Mouse (Mus musculus) liver, embryonic 14.5 days (tissue): ENCODE data around the gene Zfyve26. TPM values are rescaled to one million over a fixed set of nuclear protein-coding genes. Genes with fewer than 3 reads are reported as not detected.
A peak's percentile ranks its signal among the peaks of the same experiment; 100 is the strongest.

ENCODE experiments used
- ATAC-seq: fragments of 200-750 bp; cut with Nextera tagmentation; 2 replicates; pipeline ENCODE4 v1.8.0; 2017; ENCODE audit warnings: moderate number of reproducible peaks, mild to moderate bottlenecking, moderate library complexity; ENCODE audit not compliant: insufficient read depth
- DNase-seq, 3 experiments: peaks; one replicate each; pipeline ENCODE4 v3.0.0-alpha.2; 2012 to 2013; ENCODE audit warnings: low read depth in 3 of 3, low spot score in 3 of 3
- H3K27ac ChIP-seq: fragments of 300-500 bp; sonication (generic); 2 replicates; pipeline ENCODE4 v1.5.1; 2014; ENCODE audit warnings: moderate library complexity, mild to moderate bottlenecking, control low read depth, inconsistent platforms
- H3K27me3 ChIP-seq: fragments of 300-500 bp; sonication (generic); 2 replicates; pipeline ENCODE4 v1.6.1; 2014; ENCODE audit warnings: mild to moderate bottlenecking, low read length, moderate library complexity; ENCODE audit not compliant: control insufficient read depth, insufficient read depth
- H3K36me3 ChIP-seq: fragments of 300-500 bp; sonication (generic); replicated peaks from 2 replicates; pipeline ENCODE4 v1.6.1; 2014; ENCODE audit warnings: low read depth; ENCODE audit not compliant: control insufficient read depth, insufficient read depth
- H3K4me1 ChIP-seq, 2 experiments: fragments of 200-500 bp in 1 of 2; fragments of 300-500 bp in 1 of 2; sonication (generic) in 1 of 2; replicated peaks; 2 replicates each; pipeline ENCODE4 v1.6.1; 2012 to 2014; ENCODE audit warnings: antibody characterized with exemption in 1 of 2, inconsistent platforms in 1 of 2, low read length in 1 of 2; ENCODE audit not compliant: control insufficient read depth in 2 of 2, insufficient read depth in 2 of 2
- H3K4me2 ChIP-seq: fragments of 300-500 bp; sonication (generic); 2 replicates; pipeline ENCODE4 v1.6.1; 2014; ENCODE audit warnings: low read depth, mild to moderate bottlenecking, control low read depth, moderate library complexity
- H3K4me3 ChIP-seq, 2 experiments: fragments of 200-500 bp in 1 of 2; fragments of 300-500 bp in 1 of 2; sonication (generic) in 1 of 2; 2 replicates each; pipeline ENCODE4 v1.5.1; 2012 to 2014; ENCODE audit warnings: low read depth in 2 of 2, low read length in 2 of 2, mild to moderate bottlenecking in 2 of 2, control low read depth in 1 of 2, inconsistent platforms in 1 of 2, moderate library complexity in 1 of 2; ENCODE audit not compliant: insufficient read depth in 1 of 2
- H3K9ac ChIP-seq: fragments of 300-500 bp; sonication (generic); replicated peaks from 2 replicates; pipeline ENCODE4 v1.6.1; 2014; ENCODE audit warnings: mild to moderate bottlenecking, control low read depth, moderate library complexity
- H3K9me3 ChIP-seq: fragments of 300-500 bp; sonication (generic); 2 replicates; pipeline ENCODE4 v1.6.1; 2016; ENCODE audit warnings: low read length, mixed read lengths; ENCODE audit not compliant: control insufficient read depth
- CTCF ChIP-seq: IDR thresholded peaks from 2 replicates; pipeline ENCODE4 v1.5.1; 2016; ENCODE audit warnings: antibody characterized with exemption, low read depth, control low read depth
- EP300 ChIP-seq: IDR thresholded peaks from 2 replicates; pipeline ENCODE4 v1.6.1; 2016; ENCODE audit warnings: antibody characterized with exemption, low read depth
- WGBS: fragments of 180-500 bp; shearing (Covaris S2); extraction: QIAGEN DNeasy Blood & Tissue Kit; methylation state at CpG from one replicate; pipeline ENCODE4 v1.1.7; 2014; ENCODE audit not compliant: insufficient replicate concordance; 5-methylcytosine and 5-hydroxymethylcytosine counted together
- polyA plus RNA-seq, 2 experiments: library from polyadenylated mRNA; depleted of rRNA in 1 of 2; stranded (reverse) in 1 of 2; unstranded in 1 of 2; fragments of >200 nt; fragmentation: Nextera tagmentation in 1 of 2; extraction: Ambion mirVana in 1 of 2; gene quantifications; 2 replicates each; pipeline versions ENCODE4 v1.2.1 to v1.2.3; 2012 to 2014

The Zfyve26 gene
- polyA plus RNA-seq, 2 experiments = 7.0 to 12.5 TPM

DNA sequence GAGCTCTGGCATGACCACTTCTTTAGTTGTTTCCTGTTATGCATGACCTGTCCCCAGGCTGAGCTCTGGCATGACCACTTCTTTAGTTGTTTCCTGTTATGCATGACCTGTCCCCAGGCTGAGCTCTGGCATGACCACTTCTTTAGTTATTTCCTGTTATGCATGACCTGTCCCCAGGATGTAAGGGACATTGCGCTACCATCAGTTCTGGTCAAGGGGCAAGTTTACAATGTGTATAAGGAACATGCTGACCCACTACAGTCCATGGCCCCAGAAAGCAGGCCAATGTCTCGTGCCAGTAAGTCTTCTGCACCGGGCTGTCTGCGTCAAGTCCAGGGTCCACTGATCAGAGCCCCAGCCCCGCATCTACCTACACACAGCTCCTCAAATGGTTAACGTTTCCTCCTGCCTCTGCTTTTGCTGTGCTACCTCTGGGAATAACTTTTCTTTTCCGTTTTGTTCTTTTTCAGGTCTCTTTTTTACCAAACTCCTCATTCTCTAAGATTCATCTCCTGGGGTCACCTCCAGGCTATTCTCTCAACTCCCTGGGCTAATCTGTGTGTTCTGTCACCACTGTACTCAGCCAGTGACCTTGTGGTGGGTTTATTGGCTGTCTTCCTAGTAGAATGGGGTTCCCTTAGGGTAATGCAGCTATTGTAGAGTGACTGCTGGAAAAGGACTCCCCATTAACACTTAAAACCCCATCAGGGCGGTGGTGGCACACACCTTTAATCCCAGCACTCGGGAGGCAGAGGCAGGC lies 42.6 kb downstream of the Zfyve26 start:
- TF ChIP-seq EP300 = no peak
- TF ChIP-seq CTCF = no peak
- Histone ChIP-seq H3K9me3 (no peaks in the 10 kb centered on the region), H3K27ac (no peak overlapping the region), H3K4me2 (no peak overlapping the region), H3K27me3 (no peaks in the 10 kb centered on the region), H3K4me1 (no peaks in the 10 kb centered on the region), H3K36me3 (peaks cover 10% of the 10 kb centered on the region), H3K4me3 (no peak overlapping the region), H3K9ac (no peak overlapping the region)
- DNase-seq (no peak), ATAC-seq (no peak)
- 79% methylated on average over 9 of the region's 9 CpGs for WGBS

DNA sequence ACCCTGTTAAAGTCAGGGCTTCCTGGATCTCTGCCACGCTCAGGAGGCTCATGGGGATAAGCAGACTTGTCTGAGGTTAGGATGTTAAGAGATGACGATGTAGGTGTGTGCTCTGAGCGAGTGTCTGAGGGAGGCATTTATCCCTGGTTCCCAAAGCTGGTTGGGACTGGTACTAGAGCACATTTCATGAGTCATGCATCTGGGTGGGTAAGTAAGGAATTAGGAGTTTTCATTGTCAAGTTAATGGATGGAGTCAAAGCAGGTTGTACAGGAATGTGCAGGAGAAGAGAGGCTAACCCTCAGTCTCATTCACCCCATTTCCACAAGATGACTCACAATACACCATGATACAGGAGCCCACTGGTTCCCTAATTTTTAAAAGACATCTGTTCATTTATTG lies 48.0 kb downstream of the Zfyve26 start:
- DNase-seq (no peak), ATAC-seq (no peak)
- Histone ChIP-seq H3K4me3 (no peak overlapping the region), H3K9ac (no peak overlapping the region), H3K4me1 (no peaks in the 10 kb centered on the region), H3K4me2 (no peak overlapping the region), H3K36me3 (peaks cover 14% of the 10 kb centered on the region), H3K9me3 (no peaks in the 10 kb centered on the region), H3K27me3 (no peaks in the 10 kb centered on the region), H3K27ac (no peak overlapping the region)
- TF ChIP-seq EP300 = no peak
- TF ChIP-seq CTCF = no peak
- WGBS = 68% methylated on average over 3 of the region's 3 CpGs

- Histone ChIP-seq H3K27me3 (no peaks in the 10 kb centered on the region), H3K27ac (no peak overlapping the region), H3K9ac (no peak overlapping the region), H3K4me1 (0 out of 4 replicates have a peak, but pooled peaks cover 0 to 2% of the 10 kb centered on the region in 2 experiments), H3K36me3 (peaks cover 14% of the 10 kb centered on the region), H3K4me3 (no peak overlapping the region), H3K4me2 (no peak overlapping the region), H3K9me3 (no peaks in the 10 kb centered on the region)
- WGBS = 58% methylated on average over 6 of the region's 6 CpGs
- ATAC-seq (no peak), DNase-seq (no peak)
- no peak for TF ChIP-seq CTCF
- TF ChIP-seq EP300 = no peak
Measured at GRCm38 (mm10) chr12:79242921-79243320, 53.2 kb downstream of the Zfyve26 start.

GRCm38 (mm10) chr12:79241985-79242384 lies 54.1 kb downstream of the Zfyve26 start:
- Histone ChIP-seq H3K4me1 (0 out of 4 replicates have a peak, but pooled peaks cover 0 to 2% of the 10 kb centered on the region in 2 experiments), H3K9me3 (no peaks in the 10 kb centered on the region), H3K36me3 (peaks cover 12% of the 10 kb centered on the region), H3K4me3 (no peak overlapping the region), H3K27ac (no peak overlapping the region), H3K9ac (no peak overlapping the region), H3K27me3 (no peaks in the 10 kb centered on the region), H3K4me2 (no peak overlapping the region)
- DNase-seq (no peak), ATAC-seq (no peak)
- 87% methylated on average over 2 of the region's 2 CpGs for WGBS
- TF ChIP-seq EP300 = no peak
- no peak for TF ChIP-seq CTCF

DNA sequence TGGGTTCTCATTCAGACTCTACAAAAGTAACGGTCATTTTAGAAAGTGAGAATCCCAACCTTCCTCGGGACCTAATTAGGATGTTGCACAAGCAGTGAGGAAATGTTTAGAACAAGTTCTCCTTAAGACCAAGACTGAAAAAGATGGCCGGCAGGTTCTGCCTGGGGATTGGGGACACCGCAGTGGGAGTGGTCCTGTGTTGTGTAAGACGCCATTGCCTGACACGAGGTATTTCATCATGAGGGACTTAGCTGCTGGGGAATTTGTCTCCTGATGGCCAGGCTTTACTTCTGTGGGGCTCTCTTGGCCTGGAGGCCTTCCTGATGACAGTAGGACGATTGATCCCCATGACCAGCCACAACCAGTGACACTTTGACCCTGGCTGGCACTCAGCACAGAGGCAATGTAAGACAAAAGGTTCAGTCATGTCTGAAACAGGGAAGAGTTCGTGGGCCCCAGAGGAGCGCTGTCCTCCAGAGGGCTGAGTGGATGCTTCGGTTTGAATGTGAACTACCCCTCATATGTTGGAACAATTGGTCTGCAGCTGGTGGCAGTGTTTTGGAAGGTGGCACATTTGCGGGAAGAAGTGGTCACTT lies 60.5 kb downstream of the Zfyve26 start:
- Histone ChIP-seq H3K36me3 (peaks cover 7% of the 10 kb centered on the region; the same call in 1 of the 2 replicates), H3K27ac (no peak overlapping the region), H3K4me1 (no peaks in the 10 kb centered on the region), H3K4me2 (no peak overlapping the region), H3K27me3 (no peaks in the 10 kb centered on the region), H3K9ac (no peak overlapping the region), H3K9me3 (no peaks in the 10 kb centered on the region), H3K4me3 (no peak overlapping the region)
- TF ChIP-seq CTCF (no peak), EP300 (no peak)
- DNase-seq (peak in 1 of 3 experiments; percentile 4), ATAC-seq (no peak)
- WGBS = 78% methylated on average over 11 of the region's 11 CpGs
